Mouse (Mus musculus): Measurements from ENCODE around the gene Crebrf. TPM values are rescaled to one million over a fixed set of nuclear protein-coding genes. Genes with fewer than 3 reads are reported as not detected.
A peak's percentile ranks its signal among the peaks of the same experiment; 100 is the strongest.

The Crebrf gene
- polyA plus RNA-seq, 1 experiment from 2014 or later, result 4.5 TPM

DNA sequence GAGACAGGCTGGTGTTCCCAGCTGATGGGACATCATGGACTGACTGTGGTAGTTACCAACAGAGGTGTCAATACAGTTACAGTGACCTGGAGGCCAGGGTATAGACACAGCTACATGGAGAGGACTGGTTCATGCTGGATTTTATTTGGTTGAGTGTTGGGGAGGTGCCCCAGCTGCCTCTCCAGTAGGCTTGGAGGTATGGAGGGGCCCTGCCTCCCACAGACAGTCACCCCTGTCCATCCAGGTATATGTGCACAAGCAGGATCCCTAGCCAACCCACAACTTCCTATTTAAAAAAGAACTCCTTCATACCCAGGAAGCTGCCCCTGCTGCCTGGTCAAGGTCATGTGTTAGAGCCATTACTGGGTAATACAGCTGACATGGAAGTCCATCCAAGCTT lies 102.3 kb downstream of the Crebrf start:
- no peaks in the 10 kb centered on the region for H3K9me3 ChIP-seq
- peak; percentile 54 for DNase-seq (ENCODE audit: low spot score)
- no peaks in the 10 kb centered on the region for H3K27me3 ChIP-seq (ENCODE audit: insufficient read depth, poor library complexity, severe bottlenecking)
- H3K4me3 ChIP-seq, result no peak overlapping the region
- H3K27ac ChIP-seq, result no peak overlapping the region
- no peaks in the 10 kb centered on the region for H3K36me3 ChIP-seq
- peaks cover 15% of the 10 kb centered on the region for H3K4me1 ChIP-seq

DNA sequence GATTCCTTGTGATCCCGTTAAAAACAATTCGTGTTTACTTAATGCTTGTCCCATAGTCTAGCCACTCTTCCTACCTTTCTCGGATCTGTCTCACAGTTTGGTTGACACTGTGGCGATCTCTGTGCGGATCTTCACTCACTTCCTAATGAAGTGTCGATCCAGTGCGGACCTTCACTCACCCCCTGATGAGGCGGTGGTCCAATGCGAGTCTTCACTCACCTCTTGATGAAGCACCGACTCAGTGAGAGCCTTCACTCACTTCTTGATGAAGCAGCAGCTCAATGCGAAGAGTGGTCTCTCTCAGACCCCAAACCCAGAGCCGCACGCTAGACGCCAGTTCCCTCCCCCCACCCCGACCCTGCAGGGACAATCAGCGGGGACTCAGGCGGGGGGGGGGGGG lies 110.7 kb downstream of the Crebrf start:
- 64% methylated on average over 16 of the region's 17 CpGs for WGBS
- Histone ChIP-seq H3K4me1 (0 out of 2 replicates have a peak, but pooled peaks cover 4% of the 10 kb centered on the region), H3K4me3 (no peak overlapping the region), H3K9me3 (0 out of 2 replicates have a peak, but pooled peaks cover 3% of the 10 kb centered on the region), H3K36me3 (peaks cover 11% of the 10 kb centered on the region; the same call in 1 of the 2 replicates), H3K27ac (no peak overlapping the region), H3K27me3 (ENCODE audit: insufficient read depth, poor library complexity, severe bottlenecking) (no peaks in the 10 kb centered on the region)
- peak; percentile 63 for DNase-seq (ENCODE audit: low spot score)

Other genes with a start within 250 kb of the Crebrf start
- gene Ergic1, start 154.2 kb upstream of the Crebrf start, polyA plus RNA-seq (2016; fragmentation: Nextera tagmentation; extraction: Ambion mirVana), result 130 and 150 TPM in 2 replicates
- gene Dusp1, start 153.5 kb upstream of the Crebrf start, polyA plus RNA-seq (2016; fragmentation: Nextera tagmentation; extraction: Ambion mirVana), result 28.8 and 31.5 TPM in 2 replicates
- gene Atp6v0e, start 52.4 kb upstream of the Crebrf start, polyA plus RNA-seq (2016; fragmentation: Nextera tagmentation; extraction: Ambion mirVana), result 189 and 213 TPM in 2 replicates
- 51.1 and 51.6 TPM in 2 replicates for gene Bnip1, start 65.4 kb downstream of the Crebrf start, polyA plus RNA-seq (2016; fragmentation: Nextera tagmentation; extraction: Ambion mirVana)
- gene Nkx2-5, start 129.4 kb downstream of the Crebrf start, polyA plus RNA-seq (2016; fragmentation: Nextera tagmentation; extraction: Ambion mirVana), result 146 and 189 TPM in 2 replicates
- gene Kifc5b, start 201.4 kb downstream of the Crebrf start, polyA plus RNA-seq (2016; fragmentation: Nextera tagmentation; extraction: Ambion mirVana), result 6.7 and 8.3 TPM in 2 replicates
- 6.0 and 7.3 TPM in 2 replicates for gene Phf1, start 217.4 kb downstream of the Crebrf start, polyA plus RNA-seq (2016; fragmentation: Nextera tagmentation; extraction: Ambion mirVana)
- 155 and 167 TPM in 2 replicates for gene Cuta, start 223.9 kb downstream of the Crebrf start, polyA plus RNA-seq (2016; fragmentation: Nextera tagmentation; extraction: Ambion mirVana)
- 0.86 and 1.6 TPM in 2 replicates for gene Syngap1, start 225.6 kb downstream of the Crebrf start, polyA plus RNA-seq (2016; fragmentation: Nextera tagmentation; extraction: Ambion mirVana)

All from heart, embryonic 10.5 days (tissue).